Mouse (Mus musculus) kidney, adult 8-10 months (tissue): Measurements from ENCODE around the gene Mapk8.
A peak's percentile ranks its signal among the peaks of the same experiment; 100 is the strongest.

Experiments
- DNase-seq, 2 experiments: peaks; one replicate each; pipeline ENCODE4 v3.0.0; 2022

The Mapk8 gene

DNA sequence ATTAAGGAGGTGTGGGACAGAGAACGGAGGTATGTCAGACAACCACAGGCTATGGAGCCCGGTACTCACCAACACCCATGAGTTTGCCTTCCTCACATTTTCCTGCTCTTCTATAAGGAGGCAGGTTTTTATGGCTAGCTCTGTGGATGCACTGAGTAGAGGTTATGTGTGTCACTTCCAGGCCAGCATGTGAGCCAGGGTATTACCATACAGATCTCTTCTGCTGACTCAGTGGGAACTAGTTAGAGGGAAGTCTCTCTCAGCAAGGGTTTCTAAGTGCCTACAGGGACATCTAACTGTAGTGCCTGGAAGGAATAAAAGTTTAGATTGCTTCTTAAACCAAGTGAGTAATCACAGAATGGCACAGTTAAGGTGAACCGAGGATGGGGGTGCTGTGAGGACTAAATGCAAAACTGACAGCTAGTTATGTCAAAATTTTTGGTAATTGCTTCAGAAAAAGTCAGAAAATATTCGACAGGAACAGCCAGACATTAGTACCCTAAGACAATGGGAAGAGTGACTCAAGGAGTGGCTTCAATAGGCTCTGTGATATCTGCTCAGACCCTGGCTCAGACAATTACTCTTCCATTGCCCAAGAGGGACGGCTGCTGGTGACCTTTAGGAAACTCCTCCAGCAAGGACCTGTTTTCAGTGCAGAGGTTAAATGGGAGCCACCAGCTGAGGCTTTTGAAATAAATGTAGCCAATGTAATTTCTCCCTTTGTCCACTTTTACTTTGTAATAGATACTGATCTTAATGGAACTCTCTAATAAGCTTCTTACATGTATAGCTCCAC lies 48.7 kb downstream of the Mapk8 start:
- DNase-seq, result no peak

DNA sequence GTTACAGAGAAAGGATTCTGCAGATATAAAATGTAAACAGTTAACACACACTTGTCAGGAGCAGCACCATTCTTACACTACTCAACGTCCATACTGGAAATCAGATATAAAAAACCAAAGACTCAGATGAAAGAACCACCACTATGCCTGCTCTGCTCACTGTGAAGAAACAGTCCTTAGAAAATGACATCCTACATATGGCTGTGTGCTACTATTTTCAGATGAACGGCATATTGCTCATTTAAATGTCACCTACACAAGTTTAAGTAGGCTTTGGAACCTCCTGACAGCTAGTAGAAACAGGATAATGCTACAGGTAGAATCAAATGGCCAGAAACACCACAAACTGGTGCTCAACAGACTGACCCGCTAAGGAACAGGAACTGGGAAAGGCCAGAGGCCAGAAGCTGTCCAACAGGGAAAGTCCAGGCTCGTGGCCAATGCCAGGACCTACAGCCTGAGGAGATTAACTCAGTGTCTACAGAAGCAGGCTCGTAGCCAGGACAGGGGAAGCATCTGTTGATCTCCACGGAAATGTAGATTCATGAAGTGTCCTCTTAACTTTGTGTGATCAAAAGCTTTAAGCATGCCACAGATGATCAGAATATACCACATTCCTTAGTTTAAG lies 66.0 kb downstream of the Mapk8 start:
- no peak for DNase-seq

DNA sequence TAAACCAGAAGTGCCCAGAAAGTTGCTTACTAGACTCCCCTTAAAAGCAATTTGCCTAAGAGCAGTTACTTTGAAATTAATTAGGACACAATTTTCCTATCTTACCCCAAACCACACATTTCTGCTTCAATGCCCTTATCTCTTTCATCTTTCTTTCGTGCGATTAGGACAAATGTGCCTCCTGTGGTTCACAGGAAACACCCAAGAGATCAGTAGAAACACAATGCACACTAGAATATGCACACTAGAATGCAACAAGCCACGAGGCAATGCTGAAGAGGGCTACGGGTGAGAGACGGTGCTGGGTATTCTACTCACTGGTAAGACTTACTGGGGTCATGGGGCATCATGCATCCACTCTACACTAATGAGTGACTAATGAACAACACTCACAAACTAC lies 68.2 kb downstream of the Mapk8 start:
- DNase-seq, result no peak

DNA sequence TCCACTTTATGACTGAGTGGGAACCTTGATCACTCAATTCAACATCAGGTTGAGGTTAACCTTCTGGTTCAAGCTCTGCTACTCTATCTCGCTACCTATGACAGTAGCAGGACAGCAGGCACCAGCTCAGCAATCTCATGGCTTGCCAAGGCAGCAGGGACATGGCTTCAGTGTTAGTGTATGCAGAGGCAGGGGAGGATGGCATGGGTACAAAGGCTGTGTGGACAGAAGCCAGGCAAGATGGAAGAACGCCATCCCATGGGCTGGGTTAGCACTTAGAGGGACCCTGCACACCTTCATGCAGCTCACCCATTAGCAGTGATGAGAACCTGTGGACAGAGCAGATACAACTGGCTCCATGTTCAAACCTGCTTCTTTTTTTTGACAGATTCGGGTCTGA lies 69.7 kb downstream of the Mapk8 start:
- DNase-seq, result peak; percentile 21 to 50

DNA sequence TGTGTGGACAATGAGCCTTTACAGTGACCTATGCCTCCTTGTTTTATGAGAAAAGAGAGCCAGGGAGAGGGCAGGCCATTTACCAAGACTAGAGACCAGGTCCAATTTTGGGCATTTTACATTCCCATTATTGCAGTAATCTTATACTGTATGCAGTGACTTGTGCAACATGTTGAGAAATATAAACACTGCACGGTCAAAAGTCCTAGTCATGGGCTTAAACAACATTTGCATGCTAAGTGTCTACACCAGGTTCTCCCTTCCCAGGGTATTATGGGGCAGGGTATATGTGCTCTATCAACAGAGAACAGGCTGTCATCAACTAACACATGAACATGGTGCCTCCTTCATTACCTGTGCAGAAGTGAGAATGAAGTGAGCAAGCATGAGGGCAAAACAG lies 72.9 kb downstream of the Mapk8 start:
- no peak for DNase-seq

DNA sequence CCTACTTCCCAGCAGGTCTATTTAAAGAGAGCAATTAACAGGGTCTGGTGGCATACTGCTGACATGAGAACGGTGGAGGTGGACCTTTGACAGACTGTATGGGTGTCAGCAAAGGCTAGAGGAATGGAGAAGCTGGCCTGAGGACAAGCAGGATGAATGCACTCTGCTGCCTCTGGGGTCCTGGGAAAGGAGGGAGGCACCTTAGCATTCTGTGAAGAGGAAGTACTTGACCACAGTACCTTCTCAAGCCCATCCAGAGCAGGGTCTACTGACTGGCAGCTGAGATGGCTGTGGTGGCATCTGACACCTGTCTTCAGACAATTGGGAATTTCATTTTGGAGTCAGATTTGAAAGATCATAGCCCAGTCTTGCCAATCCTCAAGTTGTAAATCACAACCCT lies 73.7 kb downstream of the Mapk8 start:
- DNase-seq, result no peak

DNA sequence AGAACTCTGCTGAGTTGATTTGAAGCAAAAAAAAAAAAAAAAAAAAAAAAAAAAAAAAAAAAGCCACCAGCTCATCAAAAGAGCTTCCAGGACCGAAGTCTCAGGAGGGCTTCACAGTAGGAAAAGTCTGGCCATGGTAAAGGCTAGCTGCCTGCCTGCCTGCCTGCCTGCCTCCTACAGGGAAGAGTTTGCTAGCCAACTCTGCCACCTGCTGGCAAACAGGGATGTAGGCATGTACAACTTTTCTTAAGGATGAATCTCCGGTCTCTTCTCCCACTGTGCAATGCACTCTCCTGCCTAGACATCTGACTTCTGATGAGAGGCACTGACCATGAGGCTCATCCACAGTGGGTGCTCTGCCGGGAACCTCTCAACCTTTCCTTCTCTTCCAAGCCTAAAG lies 75.7 kb downstream of the Mapk8 start:
- peak; percentile 55 to 64 for DNase-seq

DNA sequence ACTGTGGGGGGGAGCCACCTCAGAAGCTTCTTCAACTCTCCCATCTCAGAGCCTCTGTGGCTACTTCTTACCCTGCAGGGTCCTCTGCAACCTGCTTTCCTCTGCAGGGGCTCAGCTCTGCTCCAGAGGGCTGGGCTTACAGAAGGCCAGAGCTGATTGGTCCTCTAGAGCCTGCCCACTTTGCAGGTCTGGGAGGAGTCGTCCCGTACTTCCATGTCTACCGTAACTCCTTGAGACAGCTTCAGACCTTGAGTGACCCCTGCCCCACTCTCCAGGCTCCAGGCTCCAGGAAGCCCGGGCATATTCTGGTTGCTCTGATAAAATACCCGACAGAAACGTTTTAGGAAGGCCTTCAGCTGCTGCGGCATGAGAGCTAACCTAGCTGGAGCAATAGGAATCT lies 76.9 kb downstream of the Mapk8 start:
- DNase-seq, result no peak

DNA sequence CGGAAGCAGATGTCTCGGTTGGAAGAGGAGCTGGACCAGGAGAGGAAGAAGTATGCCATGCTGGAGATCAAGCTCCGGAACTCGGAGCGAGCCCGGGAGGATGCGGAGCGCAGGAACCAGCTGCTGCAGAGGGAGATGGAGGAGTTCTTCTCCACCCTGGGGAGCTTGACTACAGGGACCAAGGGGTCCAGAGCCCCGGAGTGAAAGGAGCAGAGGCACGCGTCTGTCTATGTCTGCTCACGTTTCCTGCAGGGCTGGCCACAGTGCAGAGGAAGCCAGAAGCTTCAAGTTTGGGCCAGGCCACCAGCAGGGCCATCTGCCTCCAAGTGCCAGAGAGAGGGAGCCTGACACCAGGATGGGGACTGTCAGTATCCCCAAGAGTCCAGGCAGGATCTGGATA lies 77.6 kb downstream of the Mapk8 start:
- DNase-seq, result no peak

DNA sequence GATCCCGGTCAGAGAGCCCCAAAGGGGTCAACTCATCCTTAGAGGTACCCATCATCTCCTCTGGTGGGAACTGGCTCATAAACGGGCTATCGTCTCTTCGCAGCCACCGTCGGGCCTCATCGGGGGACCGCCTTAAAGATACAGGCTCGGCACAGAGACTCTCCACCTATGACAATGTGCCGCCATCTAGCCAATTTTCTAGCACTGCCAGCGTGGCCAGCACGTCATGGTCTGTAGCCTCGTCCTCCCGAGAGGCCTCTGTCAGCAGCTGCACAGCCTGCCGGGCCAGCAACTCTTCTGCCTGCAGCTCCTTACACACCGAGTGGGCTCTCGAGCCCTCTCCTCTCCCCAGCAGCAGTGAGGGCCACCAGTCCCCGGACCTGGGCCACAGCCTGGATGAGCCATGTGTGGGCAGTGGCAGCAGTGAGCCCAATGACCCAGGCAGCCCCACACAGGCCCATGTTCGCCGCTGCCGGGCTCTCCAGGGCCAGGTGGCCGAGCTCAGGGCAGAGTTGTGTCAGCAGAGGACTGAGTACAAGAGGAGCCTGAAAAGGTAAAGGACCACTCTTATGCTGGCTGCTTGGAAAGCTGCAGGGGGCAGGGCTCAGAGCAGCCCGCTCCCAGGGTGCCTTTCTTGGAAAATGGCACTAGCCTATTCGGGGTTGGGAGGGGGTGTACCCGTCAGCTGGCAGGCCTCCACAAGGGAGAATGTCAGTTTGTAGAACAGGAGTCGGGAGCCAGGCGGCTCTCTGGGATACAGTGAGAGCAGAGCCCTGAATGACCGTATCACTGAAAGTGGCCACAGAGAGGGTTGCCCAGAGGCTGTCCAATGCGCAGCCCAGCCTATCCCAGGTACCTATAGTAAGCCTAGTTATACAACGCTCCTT lies 79.8 kb downstream of the Mapk8 start:
- no peak for DNase-seq

DNA sequence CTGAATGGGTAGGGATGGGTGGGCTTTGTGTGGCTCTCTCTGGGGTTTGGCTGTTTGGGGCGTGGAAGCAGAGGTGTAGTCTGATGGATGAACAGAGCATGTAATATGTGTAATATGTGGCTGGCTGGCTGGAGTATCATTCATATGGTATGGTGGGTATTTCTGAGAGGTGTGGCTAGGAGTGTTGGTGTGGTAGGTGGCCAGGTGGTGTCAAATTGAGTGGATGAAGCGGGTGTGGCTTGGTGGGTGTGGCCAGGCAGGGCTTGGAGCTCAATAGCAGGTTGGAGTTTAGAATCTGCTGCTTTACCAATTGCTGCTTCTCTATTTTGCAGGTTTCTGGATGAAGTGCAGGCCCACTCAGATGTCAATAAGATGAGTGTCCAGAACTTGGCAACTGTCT lies 82.9 kb downstream of the Mapk8 start:
- DNase-seq, result no peak

DNA sequence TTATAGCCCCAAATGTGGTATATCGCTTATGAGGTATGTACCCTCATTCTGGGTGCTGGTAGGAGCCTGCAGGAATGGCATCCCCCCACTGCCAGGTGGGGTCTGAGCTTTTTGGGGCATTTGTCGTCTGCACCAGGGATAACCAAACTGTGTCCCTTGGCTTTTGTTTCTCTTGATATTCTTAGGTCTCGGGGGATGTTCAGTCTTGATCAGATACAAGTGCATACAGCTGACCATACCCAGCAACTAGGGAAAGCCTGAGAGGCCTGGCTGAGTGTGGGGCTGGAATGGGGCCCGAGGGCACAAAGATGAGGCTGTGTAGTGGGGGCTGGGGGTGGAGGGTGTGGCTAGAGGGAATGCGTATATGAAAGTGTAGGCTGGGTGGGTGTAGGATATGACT lies 83.3 kb downstream of the Mapk8 start:
- DNase-seq, result no peak

DNA sequence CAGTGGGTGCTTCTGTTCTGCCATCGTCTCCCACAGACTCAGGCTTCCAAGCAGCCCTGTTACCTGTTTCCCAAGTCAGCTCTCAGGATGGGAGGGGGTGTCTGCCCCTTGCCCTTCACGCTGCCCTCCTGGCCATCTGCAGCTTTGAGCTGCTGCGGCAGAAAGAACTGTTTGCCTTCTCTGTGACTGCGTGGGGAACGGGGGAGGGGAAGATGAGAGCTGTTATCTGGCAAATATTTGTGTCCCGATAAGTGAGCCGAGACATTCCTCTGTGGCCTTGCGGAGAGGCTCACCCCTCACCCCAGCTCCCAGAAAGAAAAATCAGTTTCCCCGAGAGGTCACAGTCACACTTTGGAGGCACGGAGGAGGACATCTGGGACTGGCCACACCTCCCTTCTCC lies 84.2 kb downstream of the Mapk8 start:
- no peak for DNase-seq

DNA sequence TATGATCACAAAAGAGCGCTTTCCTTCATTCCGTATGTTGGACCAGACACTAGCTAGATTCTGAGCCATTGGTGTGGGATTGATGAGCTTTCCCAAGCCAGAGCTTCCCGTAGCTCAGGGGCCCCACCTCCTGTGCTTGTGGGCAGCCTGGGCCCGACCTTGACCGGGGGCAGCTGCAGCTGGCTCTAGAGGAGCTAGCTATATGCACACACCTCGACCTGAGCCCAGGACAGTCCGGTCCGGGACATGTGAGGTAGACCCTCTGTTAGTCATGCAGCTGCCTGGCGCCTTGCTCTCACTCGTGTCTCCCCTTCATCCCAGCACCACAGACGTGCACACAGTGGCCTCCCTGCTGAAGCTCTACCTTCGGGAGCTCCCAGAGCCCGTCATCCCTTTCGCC lies 84.8 kb downstream of the Mapk8 start:
- DNase-seq, result no peak

DNA sequence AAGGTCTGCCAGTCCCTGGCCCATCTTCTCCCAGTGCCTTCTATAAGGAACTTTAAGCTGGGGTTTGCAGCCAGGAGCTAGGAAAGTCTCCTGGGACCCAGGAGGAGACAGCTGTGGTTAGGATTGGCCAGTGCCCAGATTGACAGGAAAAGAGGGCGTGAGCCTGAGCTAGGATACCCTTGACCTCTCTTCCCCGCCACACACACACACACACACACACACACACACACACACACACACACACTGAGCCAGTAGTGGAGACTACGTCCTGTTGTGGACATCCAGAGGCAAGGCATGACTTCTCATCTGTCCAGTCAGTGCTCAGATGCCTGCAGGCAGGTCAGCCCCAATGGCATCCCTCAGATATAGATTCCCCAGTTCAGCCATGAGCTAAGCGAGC lies 85.4 kb downstream of the Mapk8 start:
- DNase-seq, result no peak

DNA sequence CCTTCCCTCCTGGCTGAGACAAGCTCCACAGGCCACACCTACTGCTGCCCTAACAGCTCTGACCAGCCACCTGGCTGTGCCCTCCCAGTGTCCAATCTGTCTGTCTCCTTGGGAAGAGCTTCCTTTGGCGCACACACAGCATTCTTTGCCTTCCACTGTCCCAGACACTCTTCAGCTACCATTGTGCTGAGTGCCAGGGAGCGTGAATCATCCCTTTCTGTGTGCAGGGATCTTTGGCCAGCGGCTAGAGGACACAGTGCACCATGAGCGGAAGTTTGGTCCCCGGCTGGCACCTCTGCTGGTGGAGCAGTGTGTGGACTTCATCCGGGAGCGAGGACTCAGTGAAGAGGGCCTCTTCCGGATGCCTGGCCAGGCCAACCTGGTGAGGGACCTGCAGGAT lies 88.1 kb downstream of the Mapk8 start:
- peak; percentile 51 to 64 for DNase-seq

DNA sequence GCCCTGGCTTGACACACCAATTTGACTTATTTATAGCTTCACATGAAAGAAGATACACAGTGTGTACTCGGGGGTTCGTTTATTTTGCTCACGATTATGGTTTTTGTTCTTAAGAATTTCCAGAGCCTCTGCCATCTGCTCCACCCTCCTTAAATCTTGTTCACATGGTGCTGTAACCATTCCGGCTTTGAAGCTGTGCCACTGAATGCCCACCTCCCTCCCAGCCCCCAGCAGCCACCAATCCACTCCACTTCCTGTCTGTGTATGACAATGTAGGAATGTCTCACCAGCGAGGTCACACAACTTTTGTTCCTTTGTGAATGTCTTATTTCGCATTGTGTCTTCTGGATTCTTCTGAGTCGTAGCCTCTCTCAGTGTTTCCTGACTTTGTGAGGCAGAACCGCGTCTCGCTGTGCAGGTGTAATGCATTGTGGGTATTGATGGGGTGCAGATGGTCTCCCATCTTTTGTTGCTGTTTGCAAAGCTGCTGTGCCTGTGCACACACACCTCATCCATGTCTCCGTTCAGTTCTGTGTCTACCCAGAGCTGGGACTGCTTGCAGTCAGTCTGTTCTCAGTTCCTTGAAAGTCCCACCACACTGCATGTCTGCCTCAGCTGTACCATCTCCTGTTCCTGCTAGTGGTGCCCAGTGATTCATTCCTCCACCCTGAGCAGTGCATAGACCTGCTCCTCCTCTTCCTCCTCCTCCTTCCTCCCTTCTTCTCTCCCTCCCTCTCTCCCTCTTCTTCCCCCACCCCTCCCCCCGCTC lies 89.2 kb downstream of the Mapk8 start:
- no peak for DNase-seq

DNA sequence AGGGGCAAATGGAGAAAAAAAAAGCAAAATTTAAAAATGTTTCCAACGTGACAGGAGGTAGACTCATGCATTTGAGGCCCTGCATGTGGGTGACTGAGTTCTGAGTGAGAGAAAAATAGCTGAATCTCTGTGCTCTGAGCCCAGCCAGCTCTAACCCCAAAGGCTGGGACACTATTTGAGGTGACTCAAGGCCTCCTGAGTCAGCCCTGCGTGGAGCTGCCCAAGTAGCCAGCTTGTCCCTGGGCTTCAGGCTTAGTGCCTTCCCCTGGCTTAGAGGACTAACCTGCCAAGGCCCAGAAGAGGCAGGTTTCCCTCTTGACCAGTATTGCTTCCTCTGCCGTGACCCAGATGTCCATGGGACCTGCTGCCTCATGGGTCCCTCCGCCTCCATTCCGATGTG lies 91.7 kb downstream of the Mapk8 start:
- no peak for DNase-seq

DNA sequence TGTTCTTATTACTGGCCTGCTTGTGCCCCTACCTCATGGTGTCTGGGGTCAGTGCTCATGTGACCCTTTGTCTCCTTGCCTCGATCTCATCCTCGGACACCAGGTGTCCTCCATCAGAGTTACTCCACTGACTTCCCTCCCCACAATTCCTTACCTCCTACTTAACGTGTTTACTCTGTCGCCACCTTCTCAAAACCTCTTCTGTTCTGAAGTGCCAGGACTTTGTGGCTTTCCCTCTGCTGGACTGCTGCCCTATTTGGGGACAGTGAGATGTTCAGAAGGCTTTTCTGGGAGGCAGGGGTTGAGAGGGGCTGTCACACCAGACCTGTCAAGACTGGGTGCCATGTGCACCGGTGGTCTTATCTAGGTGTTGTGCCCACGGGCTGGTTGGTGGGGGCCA lies 94.1 kb downstream of the Mapk8 start:
- DNase-seq, result no peak

DNA sequence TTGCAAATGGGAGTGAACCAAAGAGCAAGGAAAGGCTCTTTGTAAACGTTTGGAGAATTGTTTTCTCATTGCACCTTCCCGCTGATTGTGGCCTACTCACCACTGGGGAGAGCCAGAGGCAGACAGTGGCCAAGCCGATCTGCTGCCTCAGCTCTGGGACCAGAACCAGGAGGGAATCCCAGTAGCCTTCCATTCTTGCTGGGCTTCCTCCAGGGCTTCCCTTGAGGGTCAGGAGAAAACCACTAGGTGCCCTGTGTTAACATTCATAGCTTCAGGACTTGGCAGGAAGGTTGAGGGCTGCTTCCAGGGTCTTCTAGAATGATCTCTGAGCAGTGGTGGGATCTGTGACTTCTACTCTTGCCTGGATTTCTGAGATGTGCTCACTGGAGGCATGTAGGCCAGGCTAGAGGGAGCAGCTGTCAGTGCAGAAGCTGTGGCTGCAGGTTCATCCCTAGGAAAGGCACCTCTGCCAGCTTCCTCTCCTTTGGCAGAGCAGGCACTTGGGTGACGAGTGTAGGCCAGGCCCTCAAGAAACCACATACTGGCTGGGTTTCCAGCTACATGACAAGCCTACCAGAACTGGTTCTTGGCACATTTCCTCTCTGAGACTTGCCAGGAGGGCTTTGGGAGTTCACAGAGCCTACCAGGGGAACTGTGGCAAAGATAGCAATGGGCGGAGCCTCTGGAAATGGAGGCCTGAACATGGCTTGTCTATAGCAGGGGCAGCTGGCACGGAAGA lies 94.8 kb downstream of the Mapk8 start:
- peak in 1 of 2 experiments; percentile 12 for DNase-seq

DNA sequence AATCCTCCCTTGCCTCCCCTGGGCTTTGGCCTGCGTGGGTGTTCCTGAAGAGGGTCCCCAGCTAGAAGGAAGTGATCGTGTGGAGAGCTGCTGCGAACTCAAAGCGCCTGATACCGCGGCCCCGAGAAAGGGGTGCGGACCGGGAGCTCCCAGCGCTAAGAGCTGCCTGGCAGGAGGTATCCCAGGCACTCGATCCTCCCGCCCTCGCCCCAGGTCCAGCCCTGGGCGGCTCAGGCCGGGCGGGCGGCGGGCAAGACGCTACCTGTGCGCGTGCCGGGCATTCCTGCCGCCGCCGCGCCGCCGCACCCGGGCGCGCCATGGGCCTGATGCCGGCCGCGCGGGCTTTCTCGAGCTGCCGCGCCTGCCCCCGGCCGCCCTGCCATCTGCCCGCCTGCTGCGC lies 95.9 kb downstream of the Mapk8 start:
- DNase-seq, result no peak

DNA sequence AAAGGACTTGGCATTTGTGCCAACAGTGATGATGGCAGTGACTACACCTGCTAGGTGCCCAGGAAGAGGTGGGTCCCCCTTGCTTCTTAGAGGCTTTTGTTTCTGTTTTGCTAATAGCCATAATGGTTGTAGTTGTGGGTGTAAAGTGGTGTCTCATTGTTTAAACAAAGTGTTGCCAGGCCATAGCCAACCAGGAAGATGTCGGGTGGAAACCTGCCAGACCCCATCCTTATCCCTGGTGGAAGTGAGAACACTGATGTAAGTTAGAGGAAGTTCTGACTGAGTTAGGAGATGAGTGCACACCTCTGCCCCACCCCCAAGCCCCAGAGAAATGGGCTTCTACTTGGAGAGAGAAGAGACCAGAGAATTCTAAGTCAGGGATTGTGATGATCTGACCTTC lies 98.8 kb downstream of the Mapk8 start:
- no peak for DNase-seq
